Mouse (Mus musculus): Measurements from ENCODE around the gene Tdrd5.
A peak's percentile ranks its signal among the peaks of the same experiment; 100 is the strongest.

GRCm38 (mm10) chr1:156212923-156213322, 90.5 kb downstream of the Tdrd5 start:
- TF ChIP-seq GATA1 (IDR thresholded peaks at IDR 0.05; ENCODE audit: low read depth, low read length) = peak; percentile 69
- TF ChIP-seq ZNF384 (IDR thresholded peaks at IDR 0.05; ENCODE audit: low read depth, low read length) = no peak
- no peak for TF ChIP-seq POLR2A (IDR thresholded peaks at IDR 0.05; ENCODE audit: control insufficient read depth in 1 of 2, insufficient read depth in 1 of 2, low read depth in 1 of 2, low read length in 2 of 2, poor library complexity in 1 of 2)
- TF ChIP-seq CTCF (IDR thresholded peaks at IDR 0.05 in 2 of 3, conservative IDR thresholded peaks at IDR 0.05 in 1 of 3; ENCODE audit: control insufficient read depth in 1 of 3, insufficient read depth in 1 of 3, low read depth in 2 of 3, low read length in 3 of 3, poor library complexity in 1 of 3, severe bottlenecking in 1 of 3) = no peak

Data from MEL (cell line).